Mouse (Mus musculus) MEL-GATA-1-ER (cell line): ENCODE measurements around the gene Qdpr.
A peak's percentile ranks its signal among the peaks of the same experiment; 100 is the strongest.

Experiments used
- DNase-seq: peaks from one replicate; pipeline ENCODE4 v3.0.0-alpha.2; 2012; ENCODE audit warnings: low read depth; ENCODE audit errors: extremely low read depth

The Qdpr gene

DNA sequence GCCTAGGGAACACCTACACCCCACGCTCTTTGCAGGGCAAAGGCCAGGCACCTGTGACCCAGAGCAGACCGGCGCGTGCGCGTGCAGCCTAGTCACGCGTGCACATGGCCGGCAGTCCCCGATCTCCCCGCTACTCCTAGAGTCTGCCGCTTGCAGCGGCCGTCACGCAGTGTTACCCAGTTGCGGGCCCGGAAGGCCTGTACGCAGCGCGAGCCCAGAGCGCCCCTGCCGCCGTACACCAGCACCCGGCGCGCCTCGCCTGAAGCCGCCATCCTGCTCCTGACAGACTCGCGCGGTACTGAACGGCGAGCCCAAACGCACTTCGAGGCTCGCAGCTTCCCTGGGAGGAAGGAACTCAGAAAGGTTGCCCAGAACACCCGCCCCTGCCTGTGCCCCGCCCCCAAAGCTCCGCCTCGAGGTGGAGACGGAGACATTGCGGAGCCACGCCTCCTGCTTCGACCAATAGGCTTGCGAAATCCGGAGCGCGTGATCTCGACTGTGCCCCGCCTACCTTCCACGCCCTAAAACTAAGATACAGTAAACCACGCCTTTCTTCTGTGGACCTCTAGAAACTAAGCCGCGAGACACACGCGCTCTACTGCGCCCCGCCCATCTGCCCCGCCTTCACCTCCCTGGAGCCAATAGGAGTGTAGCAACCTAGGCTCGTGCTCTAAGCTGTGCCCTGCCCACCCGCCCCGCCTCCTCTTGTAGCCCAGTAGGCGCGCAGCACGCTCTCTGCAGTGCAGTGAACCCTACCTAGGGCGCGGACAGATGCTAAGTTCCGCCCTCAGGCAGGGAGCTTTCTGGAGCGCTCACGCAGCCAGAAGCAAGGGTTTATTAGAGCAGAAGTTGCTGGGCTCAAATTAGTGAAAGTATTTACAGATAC is at the start of gene Qdpr:
Gene Qdpr, minus strand, starts transcription at position 406 of the 886 bp plus-strand sequence.
- DNase-seq = peak; percentile 100

DNA sequence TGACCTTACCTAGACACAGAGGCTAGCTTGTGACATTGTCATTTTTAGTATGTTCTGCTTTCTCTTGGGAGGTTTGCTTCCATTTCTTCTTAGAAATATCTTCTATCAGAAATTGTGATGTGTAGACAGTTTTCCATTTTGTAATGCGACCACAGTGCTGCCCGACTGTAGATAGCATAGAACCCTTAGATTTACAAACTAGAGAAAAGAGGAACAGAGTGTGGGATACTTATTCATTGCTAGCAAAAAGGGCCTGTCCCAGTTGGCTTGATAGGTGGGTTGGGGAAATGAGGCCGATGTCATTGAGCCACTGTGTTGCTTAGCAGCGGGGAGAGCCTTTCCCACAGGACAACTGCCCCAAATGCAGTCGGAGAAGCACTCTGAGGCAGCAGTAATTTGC is 47.5 kb upstream of the Qdpr start:
- DNase-seq = peak; percentile 67

DNA sequence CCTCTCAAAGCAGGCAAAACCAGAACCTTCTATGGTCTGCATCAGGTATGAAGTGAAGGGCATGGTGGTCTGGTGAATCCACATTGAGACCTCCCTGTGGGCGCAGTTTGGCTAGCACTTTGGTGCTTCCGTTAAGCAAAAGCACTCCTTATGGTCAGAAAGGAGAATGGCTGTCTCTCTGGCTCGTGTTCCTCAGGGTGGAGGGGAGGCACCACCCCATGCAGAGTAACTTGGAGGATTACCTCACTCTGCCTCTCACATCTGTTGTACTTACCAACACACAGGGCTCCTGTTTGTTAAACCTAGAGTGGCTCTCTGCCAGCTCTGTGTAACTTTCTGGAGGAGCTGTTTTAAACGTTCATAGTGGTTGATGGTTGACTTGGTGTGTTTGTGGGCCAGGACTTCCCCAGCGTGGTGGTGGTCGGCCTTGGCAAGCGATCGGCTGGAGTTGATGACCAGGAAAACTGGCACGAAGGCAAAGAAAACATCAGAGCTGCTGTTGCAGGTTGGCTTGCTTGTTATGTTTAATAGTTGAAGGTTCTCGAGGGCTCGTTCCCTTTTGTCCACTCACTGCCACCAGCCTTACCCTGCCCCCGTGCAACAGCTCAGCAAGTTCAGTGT is 47.0 kb upstream of the Qdpr start:
- DNase-seq = no peak

DNA sequence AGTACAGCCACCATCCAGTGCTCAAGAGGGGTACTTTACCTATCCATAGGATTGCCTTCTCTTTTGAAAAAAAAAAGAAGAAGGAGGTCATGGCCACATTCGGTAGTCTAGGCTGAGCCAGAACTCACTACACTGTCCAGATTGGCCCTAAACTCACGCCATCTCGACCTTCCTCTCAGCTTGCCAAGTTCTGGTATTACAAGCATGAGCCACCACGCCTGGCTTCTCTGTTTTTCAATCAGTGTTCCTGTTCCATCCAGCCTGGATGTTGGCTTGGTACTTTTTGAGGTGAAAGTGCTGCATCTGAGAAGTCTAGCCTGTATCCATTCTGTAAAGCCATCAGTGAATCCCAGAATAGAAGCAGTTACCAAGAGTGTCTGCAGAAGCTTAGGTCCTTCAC is 46.4 kb upstream of the Qdpr start:
- DNase-seq = no peak

DNA sequence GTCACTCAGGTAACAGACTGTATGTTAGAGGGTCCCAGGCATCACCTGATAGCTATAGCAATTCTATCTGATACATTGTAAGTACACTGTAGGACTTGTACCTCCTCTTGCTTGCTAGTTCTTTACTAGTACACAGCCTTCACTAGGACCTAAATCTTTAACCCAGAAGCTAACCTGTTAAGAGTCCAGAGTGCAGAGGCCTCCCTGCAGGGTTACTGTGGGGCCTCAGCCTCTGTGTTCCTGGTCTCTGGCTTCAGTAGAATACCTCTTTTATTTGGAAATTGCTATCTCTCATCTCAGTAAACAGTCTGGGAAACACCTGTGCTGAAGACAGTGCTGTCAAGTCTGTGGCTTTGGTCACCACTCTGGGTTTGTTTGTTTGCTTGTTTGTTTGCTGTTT is 46.0 kb upstream of the Qdpr start:
- no peak for DNase-seq

DNA sequence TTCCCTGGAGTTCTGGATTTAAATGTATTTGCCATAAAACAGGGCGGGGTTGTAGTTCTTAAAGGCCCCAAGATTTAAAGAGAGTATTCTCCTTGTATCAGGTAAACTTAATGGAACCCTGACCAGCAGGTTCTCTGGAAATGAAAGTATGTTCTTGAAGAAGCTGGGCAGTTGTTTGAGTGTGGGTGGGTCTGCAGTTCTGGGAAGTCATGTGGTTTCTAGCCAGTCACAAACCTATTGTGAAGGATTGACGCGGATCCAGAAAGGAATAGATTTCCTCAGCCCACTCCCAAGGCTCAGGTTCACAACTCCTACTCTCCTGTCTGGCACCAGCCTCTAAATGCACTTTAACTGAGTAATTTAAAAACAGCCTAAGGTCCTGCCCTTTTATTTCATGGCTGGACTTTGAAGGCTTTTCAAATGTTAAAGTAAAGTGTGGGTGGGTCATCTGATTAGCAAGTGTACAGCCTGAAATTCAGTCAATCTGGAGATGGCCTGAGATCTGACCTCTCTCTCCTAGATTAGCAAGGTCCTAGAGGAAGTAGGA is 45.5 kb upstream of the Qdpr start:
- no peak for DNase-seq

DNA sequence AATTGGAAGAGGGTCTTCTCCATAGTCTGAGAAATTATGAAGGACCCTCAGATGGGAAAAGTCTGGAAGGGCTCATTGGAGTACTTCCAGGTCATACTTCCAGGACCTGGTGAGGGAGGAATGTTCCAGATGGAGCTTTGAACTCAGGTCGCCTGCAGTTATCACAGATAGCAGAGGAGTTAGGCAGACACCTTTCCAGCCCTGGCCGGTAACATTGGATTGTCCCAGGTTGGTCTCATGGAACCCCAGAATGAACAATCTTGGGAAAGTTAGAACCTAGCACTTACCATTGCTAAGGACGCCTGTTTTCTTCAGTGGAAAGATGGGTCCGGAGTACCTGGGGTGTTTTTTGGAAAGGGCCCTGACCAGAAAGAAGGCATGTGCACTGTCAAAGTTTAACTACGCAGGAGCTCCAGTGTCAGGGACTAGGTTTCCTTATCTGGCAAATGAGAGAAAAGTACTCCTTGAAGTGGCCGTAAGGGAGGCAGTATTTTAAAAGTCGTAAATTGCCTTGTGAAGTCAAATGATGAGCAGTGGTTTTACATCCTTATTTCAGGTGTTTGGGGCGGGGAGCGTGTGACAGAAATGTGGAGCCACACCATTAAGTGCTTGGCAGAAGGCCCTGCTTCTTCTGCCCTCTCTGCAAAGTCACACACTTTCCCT is 44.2 kb upstream of the Qdpr start:
- peak; percentile 47 for DNase-seq

DNA sequence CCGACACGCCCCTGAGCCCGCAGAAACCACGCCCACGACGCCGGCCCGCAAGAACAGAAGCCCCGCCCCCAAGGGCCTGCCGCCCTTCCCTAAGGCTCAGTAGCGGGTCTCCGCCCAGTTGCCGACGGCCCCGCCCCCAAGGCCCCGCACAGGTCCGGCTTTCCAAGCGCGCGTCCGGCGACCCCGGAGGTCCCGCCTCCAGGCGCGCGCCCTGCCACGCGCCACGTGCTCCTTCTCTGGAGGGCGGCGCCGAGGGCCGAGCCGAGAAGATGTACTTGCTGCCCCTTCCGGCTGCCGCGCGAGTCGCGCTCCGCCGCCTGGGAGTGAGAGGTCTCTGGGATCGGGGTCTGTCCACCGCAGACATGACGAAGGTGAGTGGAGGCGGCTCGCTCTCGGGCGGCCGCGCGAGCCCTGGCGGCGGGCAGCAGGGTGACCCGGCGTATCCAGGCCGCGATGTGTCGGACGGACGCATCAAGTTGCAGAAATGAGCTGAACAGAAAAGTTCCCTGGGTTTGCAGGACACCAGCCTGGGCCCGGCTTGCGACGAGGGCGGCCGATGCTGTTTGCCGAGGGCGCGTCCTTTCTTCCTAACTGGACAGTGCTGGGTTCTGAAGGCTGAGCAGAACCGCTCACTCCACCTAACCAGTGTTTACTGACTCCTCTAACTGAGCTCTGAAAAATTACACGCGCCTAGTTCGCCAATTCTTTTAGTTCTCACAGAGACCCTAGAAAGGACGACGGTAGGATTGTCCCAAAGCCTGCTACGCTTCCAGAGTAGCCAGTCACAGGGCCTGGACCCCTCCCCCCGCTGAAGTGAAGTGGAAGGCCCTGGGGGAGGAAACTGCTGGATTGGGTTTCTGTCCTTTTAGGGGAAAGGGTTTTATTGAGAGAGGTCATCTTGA is 43.4 kb upstream of the Qdpr start, which contains the start of gene Lap3:
Gene Lap3, plus strand, starts transcription at position 184 of the 902 bp plus-strand sequence.
- DNase-seq = peak; percentile 90

DNA sequence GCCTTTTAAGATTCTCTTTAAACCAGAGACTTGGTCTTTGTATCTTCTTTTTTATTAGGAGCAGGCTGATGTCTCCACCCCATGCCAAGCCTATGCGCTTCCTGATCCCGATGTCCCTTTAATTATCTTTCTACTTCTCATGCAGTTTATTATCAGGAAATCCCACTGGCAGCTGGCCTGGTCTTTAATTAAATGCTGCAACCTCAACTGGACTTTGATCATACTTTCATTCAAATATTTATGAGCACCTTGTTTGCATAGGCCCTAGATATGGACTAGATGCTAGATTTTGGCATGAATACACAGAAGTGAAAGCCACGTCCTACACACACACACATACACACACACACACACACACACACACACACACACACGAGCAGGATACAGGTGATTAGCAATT is 41.7 kb upstream of the Qdpr start:
- DNase-seq = no peak

DNA sequence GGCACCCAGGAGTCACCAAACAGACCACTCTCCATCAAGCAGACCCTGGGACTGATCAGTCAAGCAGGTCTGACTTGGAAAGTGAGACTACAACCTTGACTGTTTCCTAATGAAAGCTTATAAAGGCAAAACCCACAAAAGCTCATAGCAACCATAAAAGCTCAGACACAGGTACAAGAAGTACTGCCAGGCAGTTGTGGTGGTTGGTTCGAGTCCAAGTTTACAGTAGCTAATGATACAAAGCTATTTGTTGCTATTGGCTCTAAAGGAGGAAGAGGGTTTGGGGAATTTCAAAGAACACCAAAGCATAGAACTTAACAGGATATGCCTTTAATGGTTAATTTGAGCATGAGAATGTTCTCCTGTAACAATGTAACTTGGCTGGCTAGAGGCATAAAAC is 33.6 kb upstream of the Qdpr start:
- no peak for DNase-seq

DNA sequence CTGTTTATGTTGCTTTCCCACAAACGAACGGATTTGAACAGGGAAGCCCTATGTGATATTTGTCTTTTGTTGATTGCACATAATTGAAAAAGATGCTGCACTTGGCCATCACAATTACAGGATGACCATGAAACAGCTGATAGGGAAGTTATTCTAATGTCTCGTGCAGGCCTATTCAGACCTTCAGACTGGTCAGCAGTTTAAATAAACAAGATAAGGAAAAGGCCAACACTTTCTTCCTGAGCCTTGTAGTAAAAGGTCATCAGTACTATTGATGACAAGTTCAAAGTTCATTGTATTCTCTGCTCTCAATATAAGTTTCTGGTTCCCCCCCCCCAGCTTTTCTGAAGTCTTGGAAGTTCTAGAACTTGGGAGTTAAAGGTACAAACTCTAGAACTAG is 32.6 kb upstream of the Qdpr start:
- no peak for DNase-seq

DNA sequence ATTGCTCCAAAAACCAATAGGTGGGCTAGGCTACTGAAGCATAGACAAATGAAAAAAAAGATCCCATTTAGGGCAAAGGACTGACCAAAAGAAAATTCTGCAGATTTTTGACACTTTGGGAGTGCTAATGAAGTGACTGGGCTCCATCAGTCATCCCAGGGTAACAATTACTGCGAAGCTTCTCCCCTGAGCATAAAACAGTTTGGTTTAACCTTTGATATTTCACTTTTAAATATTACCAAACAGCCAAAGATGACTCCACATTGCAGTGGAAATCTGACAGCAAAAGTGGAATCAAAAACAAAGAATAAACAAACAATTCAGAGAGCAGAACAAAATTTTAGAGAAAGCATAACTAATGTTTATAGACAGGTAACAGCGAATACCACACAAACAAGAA is 31.1 kb upstream of the Qdpr start:
- DNase-seq = no peak

DNA sequence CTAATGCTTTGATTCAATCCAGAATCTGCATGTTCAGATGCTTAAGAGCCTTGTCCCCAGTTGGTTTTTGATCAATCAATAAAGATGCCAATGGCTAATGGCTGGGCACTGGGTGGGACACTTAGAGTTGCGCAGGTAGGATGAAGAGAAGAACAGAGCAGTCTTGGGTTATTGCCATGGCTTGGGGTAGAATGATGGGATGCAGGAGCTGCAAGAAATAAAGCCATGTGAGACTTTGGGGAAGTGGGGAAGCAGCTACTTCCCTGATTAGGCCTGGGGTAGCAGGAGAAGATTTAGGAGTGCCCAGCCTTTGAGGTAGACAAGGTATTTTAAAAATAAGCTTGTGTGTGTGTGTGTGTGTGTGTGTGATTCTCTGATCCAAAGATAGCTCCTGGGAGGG is 30.0 kb upstream of the Qdpr start:
- DNase-seq = no peak

DNA sequence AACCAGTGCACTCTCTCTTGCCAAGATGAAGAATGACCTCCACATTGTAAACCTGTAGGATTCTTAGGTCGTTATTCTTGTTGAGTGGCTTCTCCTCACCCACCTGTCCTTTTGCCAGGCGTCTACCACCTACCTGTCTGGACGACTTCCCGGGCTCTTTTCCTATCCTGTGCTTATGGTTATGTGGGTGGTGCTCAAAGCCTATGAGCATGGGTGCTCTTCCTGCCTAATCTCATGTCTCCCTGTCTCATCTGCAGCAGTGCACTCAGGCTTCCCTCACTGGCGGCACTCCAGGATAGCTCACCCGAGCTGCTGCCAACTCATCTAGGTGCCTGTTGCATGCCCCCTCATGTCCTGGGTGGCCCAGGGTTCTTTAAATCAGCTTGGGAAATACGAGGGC is 27.6 kb upstream of the Qdpr start:
- no peak for DNase-seq

DNA sequence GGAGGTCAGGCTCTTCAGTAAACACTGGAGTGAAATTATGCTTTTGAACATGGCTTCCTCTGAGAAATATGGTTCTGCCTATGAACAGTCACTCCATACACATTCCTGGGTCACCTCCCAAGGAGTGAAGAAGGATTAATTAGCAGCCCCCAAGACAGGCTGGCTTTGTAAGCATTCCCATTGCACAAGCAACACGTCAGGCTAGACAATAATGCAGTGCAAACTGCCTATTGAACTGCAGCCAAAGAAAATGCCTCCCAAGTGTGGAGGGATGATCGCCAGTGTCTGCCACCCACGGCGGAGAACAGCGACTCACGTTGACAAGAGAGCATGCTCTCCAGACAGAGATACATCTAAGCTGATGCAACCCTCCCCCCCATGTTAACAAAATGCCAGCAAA is 26.3 kb upstream of the Qdpr start:
- DNase-seq = no peak

DNA sequence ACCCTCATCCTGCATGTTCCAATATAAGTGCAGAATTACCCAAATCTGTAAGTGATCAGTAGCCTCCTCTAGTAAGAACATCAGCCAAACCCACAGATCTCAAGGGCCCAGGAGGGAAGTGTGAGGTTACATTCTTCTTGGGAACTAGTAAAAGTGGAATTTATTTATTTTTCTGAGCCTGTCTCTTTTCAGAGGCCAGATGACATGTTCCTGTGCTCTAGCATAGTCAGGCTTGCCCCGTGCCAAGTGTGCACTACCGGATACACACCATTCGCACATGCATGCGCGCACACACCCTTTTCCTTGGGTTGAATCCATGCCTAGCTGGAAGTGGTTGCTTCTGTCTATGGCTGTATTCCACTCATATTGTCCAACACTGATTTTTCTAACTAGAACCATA is 25.7 kb upstream of the Qdpr start:
- DNase-seq = no peak

DNA sequence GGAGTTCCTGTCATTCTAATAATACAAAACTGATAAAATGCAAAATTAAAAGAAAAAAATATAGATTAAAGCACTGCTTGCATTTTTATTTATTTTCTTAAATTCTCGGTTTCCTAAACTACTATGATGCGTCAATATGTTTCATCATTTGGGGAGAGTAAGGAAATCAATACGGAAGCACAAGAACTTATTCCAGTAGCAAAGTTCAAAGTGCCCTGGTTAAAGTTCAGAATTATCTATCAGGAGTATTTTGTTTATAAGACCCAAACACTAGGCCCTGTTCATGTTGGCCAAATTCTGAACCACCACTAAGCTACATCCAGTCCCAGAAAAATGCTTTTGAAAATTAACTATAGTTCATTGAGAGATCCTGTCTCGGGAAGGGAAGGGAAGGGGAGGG is 24.7 kb upstream of the Qdpr start:
- DNase-seq = no peak

DNA sequence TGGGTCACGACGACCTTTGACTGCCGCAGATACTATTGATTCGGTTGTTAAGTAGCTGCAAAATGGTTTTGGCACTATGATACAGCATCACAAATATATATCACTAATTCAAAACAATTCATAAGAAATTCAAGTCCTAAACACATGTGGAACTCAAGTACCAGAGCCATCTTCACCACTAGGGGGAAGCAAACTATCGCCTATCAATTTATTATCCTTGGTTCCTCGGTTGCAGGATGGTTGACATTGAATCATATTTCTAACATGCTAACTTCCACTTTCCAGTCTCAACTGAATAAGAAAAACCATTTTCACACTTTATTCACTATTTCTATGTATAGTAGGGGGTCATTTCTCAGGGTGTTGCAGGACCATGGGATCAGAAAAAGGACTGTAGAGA is 24.2 kb upstream of the Qdpr start:
- DNase-seq = peak; percentile 84

DNA sequence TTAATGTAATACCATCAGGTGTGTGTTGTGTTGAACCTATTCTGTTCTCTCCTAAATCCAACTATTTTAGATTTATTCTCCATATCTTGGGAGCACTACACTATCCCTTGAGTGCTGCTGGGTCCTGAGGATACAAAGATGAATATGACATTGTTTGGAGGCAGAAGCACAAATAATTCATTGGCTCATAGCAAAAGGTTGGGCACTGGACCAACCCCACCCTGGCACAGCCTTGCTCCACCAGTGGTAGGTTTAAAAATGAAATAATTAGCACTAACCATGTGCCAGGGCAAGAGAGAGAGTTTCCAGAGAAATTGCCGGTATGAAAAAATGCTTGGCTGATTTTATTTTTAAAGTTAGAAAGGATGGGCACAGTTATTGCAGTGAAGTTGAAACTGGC is 23.5 kb upstream of the Qdpr start:
- DNase-seq = no peak

DNA sequence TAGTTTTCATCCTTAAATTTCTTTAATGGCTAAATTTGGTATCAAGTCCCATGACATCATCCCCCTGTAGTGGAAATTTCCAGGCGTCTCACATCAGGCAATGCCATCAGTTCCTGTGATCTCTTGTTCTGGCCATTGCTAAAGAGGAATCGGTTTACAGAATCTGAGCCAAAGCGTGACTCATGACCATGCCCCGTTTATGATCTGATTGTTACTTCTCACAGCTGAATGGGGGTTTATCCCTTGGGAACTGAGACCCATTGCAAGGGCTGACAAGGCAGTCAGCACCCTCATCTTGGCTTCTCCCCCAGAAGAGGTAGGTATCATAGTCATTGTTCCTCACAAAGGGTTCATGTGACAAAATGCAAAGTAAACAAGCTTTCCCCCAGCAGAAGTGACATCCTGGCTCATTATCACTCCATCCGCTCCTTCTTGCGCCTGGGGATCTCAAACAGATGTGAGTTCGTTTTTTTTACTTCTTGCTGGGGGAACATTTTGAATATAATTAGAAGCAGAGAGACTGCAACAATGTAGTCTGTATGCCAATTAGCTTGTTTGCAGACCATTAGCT is 22.9 kb upstream of the Qdpr start:
- no peak for DNase-seq

DNA sequence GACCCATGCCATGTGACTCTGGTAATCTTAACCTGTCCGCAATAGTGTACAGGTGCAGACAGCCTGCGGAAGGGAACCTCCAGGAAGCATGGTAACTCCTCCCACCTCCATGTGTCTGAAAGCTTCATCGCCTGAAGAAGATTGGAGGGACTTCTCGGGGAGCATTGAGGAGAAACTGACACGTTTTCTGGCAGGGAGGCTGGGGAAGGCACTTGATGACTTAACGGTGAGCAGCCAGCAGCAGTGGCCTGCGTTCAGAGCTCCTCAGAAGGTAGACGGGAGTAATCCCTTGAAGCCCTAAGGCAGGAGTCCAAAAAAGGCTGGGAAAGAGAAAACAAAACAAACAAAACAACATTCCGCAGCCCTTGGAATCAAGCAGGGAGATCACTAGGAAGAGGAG is 4.4 kb upstream of the Qdpr start:
- no peak for DNase-seq
